Mouse (Mus musculus): ENCODE results near the gene Sfmbt1. TPM values are rescaled to one million over a fixed set of nuclear protein-coding genes. Genes with fewer than 3 reads are reported as not detected.
A peak's percentile ranks its signal among the peaks of the same experiment; 100 is the strongest.

The Sfmbt1 gene
- polyA plus RNA-seq, 2 experiments = 3.9 to 11.9 TPM

DNA sequence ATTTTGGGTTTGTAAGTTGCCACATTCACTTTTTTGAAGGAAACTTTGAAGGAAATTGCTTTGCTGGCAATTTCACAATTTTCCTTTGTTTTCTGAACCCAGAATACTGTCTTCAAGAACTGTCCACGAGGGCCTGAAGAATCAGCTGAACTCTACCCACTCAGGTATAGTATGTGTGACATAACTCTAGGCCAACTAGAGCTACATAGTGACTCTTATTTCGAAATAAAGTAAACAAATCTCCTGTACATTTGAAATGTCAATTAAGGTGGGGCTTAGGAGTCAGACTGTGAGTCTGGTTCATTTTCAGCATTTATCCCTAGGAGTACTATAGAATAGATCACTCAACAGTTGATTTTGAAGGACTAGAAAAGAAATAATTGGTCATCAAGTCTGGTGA lies 87.1 kb downstream of the Sfmbt1 start:
- Histone ChIP-seq H3K27ac (no peak overlapping the region), H3K36me3 (replicated peaks; ENCODE audit: control insufficient read depth, insufficient read depth, low read depth) (peaks cover 16% of the 10 kb centered on the region), H3K4me2 (ENCODE audit: low read depth) (no peak overlapping the region), H3K4me1 (replicated peaks; ENCODE audit: control insufficient read depth in 2 of 2, insufficient read depth in 2 of 2, low read length in 1 of 2) (no peaks in the 10 kb centered on the region), H3K4me3 (ENCODE audit: insufficient read depth in 1 of 2, low read depth in 2 of 2, low read length in 2 of 2) (no peak overlapping the region), H3K27me3 (ENCODE audit: control insufficient read depth, insufficient read depth, low read length) (no peaks in the 10 kb centered on the region), H3K9ac (replicated peaks) (no peak overlapping the region), H3K9me3 (ENCODE audit: control insufficient read depth, low read length) (no peaks in the 10 kb centered on the region)
- TF ChIP-seq CTCF (IDR thresholded peaks at IDR 0.05; ENCODE audit: low read depth) (no peak), EP300 (IDR thresholded peaks at IDR 0.05; ENCODE audit: low read depth) (no peak)
- no peak for DNase-seq (ENCODE audit: low read depth in 3 of 3, low spot score in 3 of 3)
- 76% methylated on average over 2 of the region's 2 CpGs for whole genome bisulfite sequencing (ENCODE audit: insufficient replicate concordance)
- ATAC-seq (ENCODE audit: insufficient read depth) = no peak

DNA sequence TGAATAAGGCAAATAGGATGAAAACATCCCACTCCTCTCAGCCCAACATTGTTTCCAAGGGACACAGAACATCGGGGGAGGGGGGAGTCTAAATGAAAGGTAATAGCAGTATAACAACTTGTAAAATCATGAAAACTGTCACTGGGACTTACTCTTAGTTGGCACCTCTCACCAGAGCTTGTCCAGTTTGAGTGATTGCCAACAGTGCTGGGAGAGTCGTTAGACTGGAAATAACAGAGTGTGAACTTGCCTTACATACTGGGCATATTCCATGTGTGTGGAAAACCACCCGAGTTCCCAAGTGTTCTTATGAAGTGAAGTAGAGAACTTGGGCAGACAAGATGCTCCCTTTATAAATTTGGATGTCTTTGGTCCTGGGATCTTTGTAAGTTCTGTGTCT lies 106.5 kb downstream of the Sfmbt1 start:
- no peak for DNase-seq (ENCODE audit: low read depth in 3 of 3, low spot score in 3 of 3)
- no peak for TF ChIP-seq EP300 (IDR thresholded peaks at IDR 0.05; ENCODE audit: low read depth)
- no peak for TF ChIP-seq CTCF (IDR thresholded peaks at IDR 0.05; ENCODE audit: low read depth)
- no peak overlapping the region for H3K9ac ChIP-seq (replicated peaks)
- H3K4me1 ChIP-seq (replicated peaks; ENCODE audit: control insufficient read depth in 2 of 2, insufficient read depth in 2 of 2, low read length in 1 of 2) = peaks cover under 1 to 3% of the 10 kb centered on the region in 2 experiments; a peak in 3 of 4 replicates
- no peak overlapping the region for H3K4me3 ChIP-seq (ENCODE audit: insufficient read depth in 1 of 2, low read depth in 2 of 2, low read length in 2 of 2)
- no peaks in the 10 kb centered on the region for H3K9me3 ChIP-seq (ENCODE audit: control insufficient read depth, low read length)
- ATAC-seq (ENCODE audit: insufficient read depth) = no peak
- H3K36me3 ChIP-seq (replicated peaks; ENCODE audit: control insufficient read depth, insufficient read depth, low read depth) = peaks cover 25% of the 10 kb centered on the region
- no peak overlapping the region for H3K27ac ChIP-seq
- H3K27me3 ChIP-seq (ENCODE audit: control insufficient read depth, insufficient read depth, low read length) = no peaks in the 10 kb centered on the region
- no peak overlapping the region for H3K4me2 ChIP-seq (ENCODE audit: low read depth)
- WGBS (ENCODE audit: insufficient replicate concordance) = 59% methylated on average over 3 of the region's 3 CpGs

- no peak for TF ChIP-seq CTCF (IDR thresholded peaks at IDR 0.05; ENCODE audit: low read depth)
- Histone ChIP-seq H3K9ac (replicated peaks) (no peak overlapping the region), H3K27ac (no peak overlapping the region), H3K4me2 (ENCODE audit: low read depth) (no peak overlapping the region), H3K9me3 (ENCODE audit: control insufficient read depth, low read length) (no peaks in the 10 kb centered on the region), H3K4me1 (replicated peaks; ENCODE audit: control insufficient read depth in 2 of 2, insufficient read depth in 2 of 2, low read length in 1 of 2) (peaks cover 24 to 37% of the 10 kb centered on the region in 2 experiments), H3K27me3 (ENCODE audit: control insufficient read depth, insufficient read depth, low read length) (no peaks in the 10 kb centered on the region), H3K36me3 (replicated peaks; ENCODE audit: control insufficient read depth, insufficient read depth, low read depth) (peaks cover 4% of the 10 kb centered on the region; the same call in 1 of the 2 replicates), H3K4me3 (ENCODE audit: insufficient read depth in 1 of 2, low read depth in 2 of 2, low read length in 2 of 2) (no peak overlapping the region)
- DNase-seq (ENCODE audit: low read depth in 3 of 3, low spot score in 3 of 3) (no peak), ATAC-seq (ENCODE audit: insufficient read depth) (no peak)
- 53% methylated on average over 6 of the region's 6 CpGs for WGBS (ENCODE audit: insufficient replicate concordance)
These were observed 109.9 kb downstream of the Sfmbt1 start for GRCm38 (mm10) chr14:30824456-30824995.

- Histone ChIP-seq H3K9ac (replicated peaks) (no peak overlapping the region), H3K27ac (no peak overlapping the region), H3K36me3 (replicated peaks; ENCODE audit: control insufficient read depth, insufficient read depth, low read depth) (peaks cover 1% of the 10 kb centered on the region; the same call in 1 of the 2 replicates), H3K27me3 (ENCODE audit: control insufficient read depth, insufficient read depth, low read length) (no peaks in the 10 kb centered on the region), H3K4me1 (replicated peaks; ENCODE audit: control insufficient read depth in 2 of 2, insufficient read depth in 2 of 2, low read length in 1 of 2) (peaks cover 28 to 42% of the 10 kb centered on the region in 2 experiments), H3K4me2 (ENCODE audit: low read depth) (peak overlapping the region; percentile 81; the same call in 1 of the 2 replicates), H3K4me3 (ENCODE audit: insufficient read depth in 1 of 2, low read depth in 2 of 2, low read length in 2 of 2) (peak overlapping the region in 1 of 2 experiments; percentile 81; a peak in 2 of 4 replicates), H3K9me3 (ENCODE audit: control insufficient read depth, low read length) (no peaks in the 10 kb centered on the region)
- no peak for TF ChIP-seq EP300 (IDR thresholded peaks at IDR 0.05; ENCODE audit: low read depth)
- no peak for TF ChIP-seq CTCF (IDR thresholded peaks at IDR 0.05; ENCODE audit: low read depth)
- no peak for DNase-seq (ENCODE audit: low read depth in 3 of 3, low spot score in 3 of 3)
- ATAC-seq (ENCODE audit: insufficient read depth) = no peak
- 43% methylated on average over 5 of the region's 5 CpGs for WGBS (ENCODE audit: insufficient replicate concordance)
These were observed 110.4 kb downstream of the Sfmbt1 start for GRCm38 (mm10) chr14:30825021-30825475.

- peak; percentile 83 for ATAC-seq (ENCODE audit: insufficient read depth)
- peaks cover 29 to 45% of the 10 kb centered on the region in 2 experiments for H3K4me1 ChIP-seq (replicated peaks; ENCODE audit: control insufficient read depth in 2 of 2, insufficient read depth in 2 of 2, low read length in 1 of 2)
These were observed 111.0 kb downstream of the Sfmbt1 start, which contains the start of gene Tmem110 for GRCm38 (mm10) chr14:30825476-30826131. TSS of gene Tmem110 (plus strand) at chr14:30825590.

More at GRCm38 (mm10) chr14:30825476-30826131, 111.0 kb downstream of the Sfmbt1 start, which contains the start of gene Tmem110:
- no peaks in the 10 kb centered on the region for H3K27me3 ChIP-seq (ENCODE audit: control insufficient read depth, insufficient read depth, low read length)
- H3K4me2 ChIP-seq (ENCODE audit: low read depth) = peak within 1 kb of the TSS; percentile 81
- TF ChIP-seq CTCF (IDR thresholded peaks at IDR 0.05; ENCODE audit: low read depth) = peak; percentile 37
- no peak for TF ChIP-seq EP300 (IDR thresholded peaks at IDR 0.05; ENCODE audit: low read depth)
- peak within 1 kb of the TSS; percentile 78 for H3K9ac ChIP-seq (replicated peaks)
- no peaks in the 10 kb centered on the region for H3K9me3 ChIP-seq (ENCODE audit: control insufficient read depth, low read length)
- under 1% methylated on average over 66 of the region's 68 CpGs for WGBS (ENCODE audit: insufficient replicate concordance)
- DNase-seq (ENCODE audit: low read depth in 3 of 3, low spot score in 3 of 3) = peak; percentile 62 to 67 (median 66)
- no peaks in the 10 kb centered on the region for H3K36me3 ChIP-seq (replicated peaks; ENCODE audit: control insufficient read depth, insufficient read depth, low read depth)
- H3K27ac ChIP-seq = no peak within 1 kb of the TSS
- peak within 1 kb of the TSS; percentile 81 to 85 for H3K4me3 ChIP-seq (ENCODE audit: insufficient read depth in 1 of 2, low read depth in 2 of 2, low read length in 2 of 2)

Data from liver, embryonic 14.5 days (tissue).